In genomic region chr2:167482681-167483080, GRCm38 (mm10) we compare ENCODE assay signal across 18 mouse cellular contexts. TPM values are rescaled to one million over a fixed set of nuclear protein-coding genes. Genes with fewer than 3 reads are reported as not detected.
DNase-seq lines count a peak whose midpoint lies in the region; ATAC-seq and TF ChIP-seq lines count a peak whose summit lies in the region.
"Had no signal": no experiment of that assay in that cellular context is flagged by ENCODE, and none has a peak within 500 bp of the region (broad histone marks: within the 10 kb centered on the region; RNA-seq: fewer than 3 reads in every experiment).

No protein-coding gene starts in this region.

- no peak overlapping the region for H3K4me3 ChIP-seq in intestine, embryonic 15.5 days (replicated peaks)
- H3K4me3 ChIP-seq in intestine, embryonic 16.5 days (ENCODE audit: low read length) = no peak overlapping the region
- H3K4me3 ChIP-seq in E14TG2a.4 (replicated peaks; ENCODE audit: low read length) = peak overlapping the region; percentile 29; the same call in 1 of the 2 replicates
- H3K4me3 ChIP-seq: embryonic facial prominence, embryonic 10.5 days; forebrain, embryonic 15.5 days; heart, embryonic 15.5 days; hindbrain, embryonic 13.5 days; neural tube, embryonic 15.5 days had no signal

- H3K4me1 ChIP-seq in intestine, embryonic 15.5 days (replicated peaks) = peaks cover 13% of the 10 kb centered on the region
- H3K4me1 ChIP-seq in intestine, embryonic 16.5 days (ENCODE audit: control insufficient read depth, insufficient read depth, low read length) = peaks cover 20% of the 10 kb centered on the region
- peaks cover 58% of the 10 kb centered on the region for H3K4me1 ChIP-seq in E14TG2a.4 (replicated peaks; ENCODE audit: low read depth, low read length)
- H3K4me1 ChIP-seq: embryonic facial prominence, embryonic 10.5 days had no signal

- no peak overlapping the region for H3K4me2 ChIP-seq in intestine, embryonic 15.5 days (replicated peaks)
- H3K4me2 ChIP-seq in intestine, embryonic 16.5 days (ENCODE audit: low read depth, low read length) = no peak overlapping the region
- H3K4me2 ChIP-seq: forebrain, embryonic 15.5 days; heart, embryonic 15.5 days; hindbrain, embryonic 13.5 days; neural tube, embryonic 15.5 days had no signal

- no peak for ATAC-seq in intestine, embryonic 15.5 days
- ATAC-seq in intestine, embryonic 16.5 days = no peak
- ATAC-seq: forebrain, embryonic 15.5 days; lung, postnatal 0 days had no signal

- H3K9ac ChIP-seq in intestine, embryonic 15.5 days = 0 out of 2 replicates have a peak overlapping the region, but pooled peaks have one; percentile 3
- no peak overlapping the region for H3K9ac ChIP-seq in intestine, embryonic 16.5 days (ENCODE audit: low read depth, low read length)
- H3K9ac ChIP-seq: forebrain, embryonic 15.5 days; heart, embryonic 15.5 days; hindbrain, embryonic 13.5 days; liver, postnatal 0 days; neural tube, embryonic 15.5 days had no signal

- H3K27me3 ChIP-seq in intestine, embryonic 15.5 days (replicated peaks) = no peaks in the 10 kb centered on the region
- no peaks in the 10 kb centered on the region for H3K27me3 ChIP-seq in intestine, embryonic 16.5 days (replicated peaks; ENCODE audit: control insufficient read depth, insufficient read depth, low read length)
- no peaks in the 10 kb centered on the region for H3K27me3 ChIP-seq in E14TG2a.4 (ENCODE audit: insufficient read depth, low read length)
- H3K27me3 ChIP-seq: forebrain, embryonic 15.5 days; heart, embryonic 15.5 days; hindbrain, embryonic 13.5 days; neural tube, embryonic 15.5 days had no signal

- DNase-seq in Muller cell, postnatal 12 days (ENCODE audit: inconsistent ontology term) = peak; percentile 35
- peak; percentile 38 to 45 for DNase-seq in cerebellum, postnatal 36 days
- DNase-seq in right cerebral cortex, postnatal 4 days = no peak
- DNase-seq in B cell, adult 2 months = no peak
- DNase-seq: heart, postnatal 36 days; kidney, postnatal 4 days; liver, postnatal 0 days; thymus, postnatal 14 days had no signal

- no peaks in the 10 kb centered on the region for H3K9me3 ChIP-seq in intestine, embryonic 15.5 days
- H3K9me3 ChIP-seq in intestine, embryonic 16.5 days (ENCODE audit: control insufficient read depth, low read length) = no peaks in the 10 kb centered on the region
- no peaks in the 10 kb centered on the region for H3K9me3 ChIP-seq in E14TG2a.4 (ENCODE audit: low read length)
- H3K9me3 ChIP-seq: embryonic facial prominence, embryonic 10.5 days; forebrain, embryonic 15.5 days; heart, embryonic 15.5 days; hindbrain, embryonic 13.5 days; neural tube, embryonic 15.5 days had no signal

- WGBS in intestine, embryonic 15.5 days = 92% methylated on average over 4 of the region's 4 CpGs
- 94% methylated on average over 4 of the region's 4 CpGs for WGBS in intestine, embryonic 16.5 days

- H3K27ac ChIP-seq in intestine, embryonic 15.5 days = no peak overlapping the region
- H3K27ac ChIP-seq in intestine, embryonic 16.5 days (ENCODE audit: low read length) = no peak overlapping the region
- H3K27ac ChIP-seq: embryonic facial prominence, embryonic 10.5 days; forebrain, embryonic 15.5 days; heart, embryonic 15.5 days; hindbrain, embryonic 13.5 days; macrophage; neural tube, embryonic 15.5 days had no signal

- peaks cover 21% of the 10 kb centered on the region for H3K36me3 ChIP-seq in intestine, embryonic 15.5 days
- H3K36me3 ChIP-seq in intestine, embryonic 16.5 days (ENCODE audit: control insufficient read depth, insufficient read depth, low read length) = peaks cover 10% of the 10 kb centered on the region; the same call in 1 of the 2 replicates
- H3K36me3 ChIP-seq in E14TG2a.4 (ENCODE audit: insufficient read depth, low read length) = peaks cover 79% of the 10 kb centered on the region

- TF ChIP-seq CTCF in E14TG2a.4 (conservative IDR thresholded peaks at IDR 0.05; ENCODE audit: low read length) = no peak

RNA-seq across cellular contexts. Expression of gene Rnf114, which starts 9.8 kb away (rescaled TPM):
- 65.3 and 73.3 TPM in 2 replicates for polyA plus RNA-seq in intestine, embryonic 15.5 days (2015; fragmentation: Nextera tagmentation; extraction: Ambion mirVana)
- 75.7 and 76.5 TPM in 2 replicates for polyA plus RNA-seq in intestine, embryonic 16.5 days (2015; fragmentation: Nextera tagmentation; extraction: Ambion mirVana)

RNA-seq across cellular contexts. Expression of gene Spata2, which starts 10.0 kb away (rescaled TPM):
- polyA plus RNA-seq in intestine, embryonic 15.5 days (2015; fragmentation: Nextera tagmentation; extraction: Ambion mirVana) = 12.7 and 13.8 TPM in 2 replicates
- polyA plus RNA-seq in intestine, embryonic 16.5 days (2015; fragmentation: Nextera tagmentation; extraction: Ambion mirVana) = 14.2 and 15.4 TPM in 2 replicates

RNA-seq across cellular contexts. Expression of gene Snai1, which starts 55.3 kb away (rescaled TPM):
- 14.3 and 16.1 TPM in 2 replicates for polyA plus RNA-seq in intestine, embryonic 15.5 days (2015; fragmentation: Nextera tagmentation; extraction: Ambion mirVana)
- polyA plus RNA-seq in intestine, embryonic 16.5 days (2015; fragmentation: Nextera tagmentation; extraction: Ambion mirVana) = 15.6 TPM in 2 replicates
- polyA plus RNA-seq: macrophage had no signal

Comparison
In these comparisons a context has a peak if more than half of its experiments do, and no peak if none do; other contexts are left out.
1. DNase-seq: peak in Muller cell, postnatal 12 days (single experiment) and cerebellum, postnatal 36 days (2 of 2); none in right cerebral cortex, postnatal 4 days (single experiment) and B cell, adult 2 months (0 of 2).